Mouse (Mus musculus): ENCODE measurements around the gene Tnnc2. TPM values are rescaled to one million over a fixed set of nuclear protein-coding genes. Genes with fewer than 3 reads are reported as not detected.
A peak's percentile ranks its signal among the peaks of the same experiment; 100 is the strongest.

Tnnc2 gene
- polyA plus RNA-seq, 1 experiment from 2014 or later, result 0.52 TPM

- Histone ChIP-seq H3K4me2 (replicated peaks) (no peak overlapping the region), H3K36me3 (peaks cover 71% of the 10 kb centered on the region), H3K9ac (replicated peaks) (no peak overlapping the region), H3K27ac (replicated peaks) (no peak overlapping the region), H3K4me3 (no peak overlapping the region), H3K9me3 (no peaks in the 10 kb centered on the region), H3K27me3 (no peaks in the 10 kb centered on the region), H3K4me1 (0 out of 2 replicates have a peak, but pooled peaks cover 2% of the 10 kb centered on the region)
- ATAC-seq (ENCODE audit: low FRiP score, low read depth), result no peak
- WGBS, result 93% methylated on average over 2 of the region's 2 CpGs
Observed at GRCm38 (mm10) chr2:164793772-164794171, 14.0 kb upstream of the Tnnc2 start.

- WGBS, result 94% methylated on average over 3 of the region's 3 CpGs
Observed at GRCm38 (mm10) chr2:164793236-164793635, 13.5 kb upstream of the Tnnc2 start.

GRCm38 (mm10) chr2:164792400-164793190 lies 12.8 kb upstream of the Tnnc2 start:
- no peak overlapping the region for H3K27ac ChIP-seq (replicated peaks)
- peaks cover 61% of the 10 kb centered on the region for H3K36me3 ChIP-seq
- no peak overlapping the region for H3K4me2 ChIP-seq (replicated peaks)
- 0 out of 2 replicates have a peak, but pooled peaks cover 2% of the 10 kb centered on the region for H3K4me1 ChIP-seq
- 96% methylated on average over 12 of the region's 12 CpGs for WGBS
- H3K4me3 ChIP-seq, result no peak overlapping the region
- no peaks in the 10 kb centered on the region for H3K27me3 ChIP-seq
- H3K9ac ChIP-seq (replicated peaks), result no peak overlapping the region
- no peaks in the 10 kb centered on the region for H3K9me3 ChIP-seq
- ATAC-seq (ENCODE audit: low FRiP score, low read depth), result no peak

More at GRCm38 (mm10) chr2:164793236-164793635, 13.5 kb upstream of the Tnnc2 start:
- Histone ChIP-seq H3K27me3 (no peaks in the 10 kb centered on the region), H3K9ac (replicated peaks) (no peak overlapping the region), H3K36me3 (peaks cover 66% of the 10 kb centered on the region), H3K9me3 (no peaks in the 10 kb centered on the region), H3K4me2 (replicated peaks) (no peak overlapping the region), H3K4me3 (no peak overlapping the region), H3K4me1 (0 out of 2 replicates have a peak, but pooled peaks cover 2% of the 10 kb centered on the region), H3K27ac (replicated peaks) (no peak overlapping the region)
- no peak for ATAC-seq (ENCODE audit: low FRiP score, low read depth)

GRCm38 (mm10) chr2:164791841-164792261 lies 12.1 kb upstream of the Tnnc2 start:
- Histone ChIP-seq H3K9ac (replicated peaks) (no peak overlapping the region), H3K27me3 (0 out of 2 replicates have a peak, but pooled peaks cover 4% of the 10 kb centered on the region), H3K36me3 (peaks cover 56% of the 10 kb centered on the region), H3K27ac (replicated peaks) (no peak overlapping the region), H3K4me1 (0 out of 2 replicates have a peak, but pooled peaks cover 2% of the 10 kb centered on the region), H3K4me3 (no peak overlapping the region), H3K9me3 (no peaks in the 10 kb centered on the region), H3K4me2 (replicated peaks) (no peak overlapping the region)
- ATAC-seq (ENCODE audit: low FRiP score, low read depth), result no peak
- WGBS, result 92% methylated on average over 18 of the region's 18 CpGs

- H3K4me2 ChIP-seq (replicated peaks), result no peak overlapping the region
- 89% methylated on average over 4 of the region's 4 CpGs for WGBS
- no peak overlapping the region for H3K9ac ChIP-seq (replicated peaks)
- H3K4me3 ChIP-seq, result no peak overlapping the region
- no peak for ATAC-seq (ENCODE audit: low FRiP score, low read depth)
- H3K27me3 ChIP-seq, result 0 out of 2 replicates have a peak, but pooled peaks cover 4% of the 10 kb centered on the region
- H3K36me3 ChIP-seq, result peaks cover 42% of the 10 kb centered on the region
- H3K4me1 ChIP-seq, result peaks cover 8% of the 10 kb centered on the region
- H3K27ac ChIP-seq (replicated peaks), result no peak overlapping the region
- no peaks in the 10 kb centered on the region for H3K9me3 ChIP-seq
Observed at GRCm38 (mm10) chr2:164790451-164790850, 10.7 kb upstream of the Tnnc2 start.

GRCm38 (mm10) chr2:164788411-164788810 lies 8.6 kb upstream of the Tnnc2 start:
- Histone ChIP-seq H3K27ac (replicated peaks) (no peak overlapping the region), H3K9ac (replicated peaks) (0 out of 2 replicates have a peak overlapping the region, but pooled peaks have one; percentile 28), H3K4me3 (no peak overlapping the region), H3K4me1 (peaks cover 13% of the 10 kb centered on the region), H3K9me3 (no peaks in the 10 kb centered on the region), H3K27me3 (0 out of 2 replicates have a peak, but pooled peaks cover 4% of the 10 kb centered on the region), H3K36me3 (peaks cover 30% of the 10 kb centered on the region), H3K4me2 (replicated peaks) (no peak overlapping the region)
- WGBS, result 73% methylated on average over 4 of the region's 4 CpGs
- no peak for ATAC-seq (ENCODE audit: low FRiP score, low read depth)

- Histone ChIP-seq H3K4me3 (no peak overlapping the region), H3K9me3 (no peaks in the 10 kb centered on the region), H3K36me3 (peaks cover 24% of the 10 kb centered on the region), H3K4me1 (peaks cover 11% of the 10 kb centered on the region), H3K4me2 (replicated peaks) (no peak overlapping the region), H3K9ac (replicated peaks) (no peak overlapping the region), H3K27me3 (0 out of 2 replicates have a peak, but pooled peaks cover 4% of the 10 kb centered on the region), H3K27ac (replicated peaks) (no peak overlapping the region)
- ATAC-seq (ENCODE audit: low FRiP score, low read depth), result no peak
- WGBS, result 84% methylated on average over 10 of the region's 10 CpGs
Observed at GRCm38 (mm10) chr2:164787779-164788178, 8.0 kb upstream of the Tnnc2 start.

GRCm38 (mm10) chr2:164787032-164787431 lies 7.3 kb upstream of the Tnnc2 start:
- 87% methylated on average over 3 of the region's 3 CpGs for WGBS
- peaks cover 17% of the 10 kb centered on the region for H3K36me3 ChIP-seq
- peak overlapping the region; percentile 82 for H3K4me2 ChIP-seq (replicated peaks)
- 0 out of 2 replicates have a peak, but pooled peaks cover 4% of the 10 kb centered on the region for H3K27me3 ChIP-seq
- H3K9ac ChIP-seq (replicated peaks), result no peak overlapping the region
- no peaks in the 10 kb centered on the region for H3K9me3 ChIP-seq
- no peak overlapping the region for H3K27ac ChIP-seq (replicated peaks)
- ATAC-seq (ENCODE audit: low FRiP score, low read depth), result no peak
- H3K4me3 ChIP-seq, result no peak overlapping the region
- H3K4me1 ChIP-seq, result peaks cover 11% of the 10 kb centered on the region

- ATAC-seq (ENCODE audit: low FRiP score, low read depth), result peak; percentile 14; the same call in 1 of the 2 replicates
- peak overlapping the region; percentile 82 for H3K4me2 ChIP-seq (replicated peaks)
- peak overlapping the region; percentile 60 for H3K9ac ChIP-seq (replicated peaks)
- H3K4me3 ChIP-seq, result peak overlapping the region; percentile 64
- no peaks in the 10 kb centered on the region for H3K9me3 ChIP-seq
- H3K27me3 ChIP-seq, result 0 out of 2 replicates have a peak, but pooled peaks cover 4% of the 10 kb centered on the region
- 11% methylated on average over 15 of the region's 15 CpGs for WGBS
- peaks cover 11% of the 10 kb centered on the region; the same call in 1 of the 2 replicates for H3K36me3 ChIP-seq
- H3K4me1 ChIP-seq, result peaks cover 11% of the 10 kb centered on the region
- H3K27ac ChIP-seq (replicated peaks), result no peak overlapping the region
Observed at GRCm38 (mm10) chr2:164786388-164786885, 6.7 kb upstream of the Tnnc2 start.

GRCm38 (mm10) chr2:164785481-164786387 lies 6.0 kb upstream of the Tnnc2 start, which contains the start of gene Snx21:
Gene Snx21 (plus strand): TSS chr2:164785823.
- peaks cover 11% of the 10 kb centered on the region for H3K4me1 ChIP-seq
- 0 out of 2 replicates have a peak, but pooled peaks cover 4% of the 10 kb centered on the region for H3K36me3 ChIP-seq
- peak within 1 kb of the TSS; percentile 69 for H3K27ac ChIP-seq (replicated peaks)
- H3K9ac ChIP-seq (replicated peaks), result peak within 1 kb of the TSS; percentile 60
- H3K4me2 ChIP-seq (replicated peaks), result peak within 1 kb of the TSS; percentile 82
- H3K9me3 ChIP-seq, result no peaks in the 10 kb centered on the region
- H3K4me3 ChIP-seq, result peak within 1 kb of the TSS; percentile 64
- ATAC-seq (ENCODE audit: low FRiP score, low read depth), result peak; percentile 90
- under 1% methylated on average over 83 of the region's 89 CpGs for WGBS
- H3K27me3 ChIP-seq, result 0 out of 2 replicates have a peak, but pooled peaks cover 4% of the 10 kb centered on the region

- H3K9ac ChIP-seq (replicated peaks), result peak overlapping the region; percentile 60; the same call in 1 of the 2 replicates
- peak overlapping the region; percentile 64 for H3K4me3 ChIP-seq
- no peaks in the 10 kb centered on the region for H3K9me3 ChIP-seq
- 0 out of 2 replicates have a peak, but pooled peaks cover 3% of the 10 kb centered on the region for H3K36me3 ChIP-seq
- no peak overlapping the region for H3K27ac ChIP-seq (replicated peaks)
- H3K4me2 ChIP-seq (replicated peaks), result peak overlapping the region; percentile 82
- WGBS, result 16% methylated on average over 7 of the region's 7 CpGs
- H3K27me3 ChIP-seq, result 0 out of 2 replicates have a peak, but pooled peaks cover 4% of the 10 kb centered on the region
- ATAC-seq (ENCODE audit: low FRiP score, low read depth), result no peak
- peaks cover 11% of the 10 kb centered on the region for H3K4me1 ChIP-seq
Observed at GRCm38 (mm10) chr2:164784869-164785420, 5.2 kb upstream of the Tnnc2 start.

Data from midbrain, embryonic 12.5 days (tissue).